Mouse (Mus musculus) kidney, postnatal 14 days (tissue): ENCODE measurements at regions not wholly inside any gene's neighbourhood (a gene's known extent, or its start where the extent isn't known, plus 50 kb on each side); places are given as distances from the start of the nearest gene placed in this dataset.

Source experiments
- DNase-seq: peaks from one replicate; pipeline ENCODE4 v3.0.0; 2022; ENCODE audit warnings: mixed read lengths

DNA sequence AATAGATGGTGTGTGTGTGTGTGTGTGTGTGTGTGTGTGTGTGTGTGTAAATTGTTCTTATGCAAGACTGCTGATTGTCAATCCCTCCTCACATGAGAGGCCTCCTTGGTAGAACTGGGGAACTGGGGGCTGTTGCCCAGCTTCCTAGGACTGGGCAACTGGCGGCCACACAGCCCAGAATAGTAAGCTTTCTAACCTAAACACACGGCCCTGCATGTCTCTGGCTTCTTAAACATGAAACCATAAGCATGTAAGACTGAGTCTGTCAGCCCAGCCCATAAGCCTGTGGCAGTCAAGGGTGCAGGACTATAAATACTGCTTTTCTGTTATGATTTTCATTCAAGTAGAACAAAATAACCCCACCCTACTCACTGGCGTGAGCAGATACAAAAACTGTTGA lies 60.7 kb downstream of the Ifng start:
- DNase-seq: no peak

DNA sequence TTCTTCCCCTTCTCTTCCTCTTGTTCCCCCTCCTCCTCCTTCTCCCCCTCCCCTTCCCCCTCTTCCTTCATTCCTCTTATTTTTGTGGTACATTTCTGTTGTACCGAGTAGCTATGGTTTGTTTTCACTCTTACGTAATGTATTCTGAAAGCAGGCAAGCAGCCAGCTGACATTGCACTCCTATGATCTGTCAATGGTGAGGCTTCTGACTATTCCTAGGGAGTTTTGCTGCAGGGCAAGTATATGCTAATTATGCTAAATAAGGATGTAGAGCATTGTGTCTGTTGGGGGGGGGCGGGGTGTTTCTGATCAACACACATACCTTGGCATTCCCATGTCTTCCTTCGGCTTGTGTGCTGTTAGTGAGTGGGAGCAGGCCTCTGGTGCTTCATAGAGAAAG lies 64.0 kb downstream of the Ifng start:
- DNase-seq: no peak

DNA sequence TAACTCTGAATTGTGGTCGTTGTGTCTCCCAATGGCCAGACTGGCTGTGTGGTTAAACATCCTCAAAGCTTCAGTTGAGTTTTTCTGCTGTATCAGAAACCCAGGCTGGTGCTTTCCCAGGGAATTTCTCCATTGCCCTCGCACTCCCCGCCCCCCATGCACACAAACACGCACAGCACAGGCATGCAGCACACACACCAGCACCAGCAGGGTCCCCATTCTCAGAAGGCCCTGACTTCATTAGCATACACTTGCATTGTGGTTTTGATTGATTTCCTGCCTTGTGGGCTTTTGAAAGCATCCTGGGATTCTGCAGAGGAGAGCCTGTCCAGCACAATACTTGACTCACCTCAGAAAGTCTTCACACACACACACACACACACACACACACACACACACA lies 65.3 kb downstream of the Ifng start:
- no peak for DNase-seq

DNA sequence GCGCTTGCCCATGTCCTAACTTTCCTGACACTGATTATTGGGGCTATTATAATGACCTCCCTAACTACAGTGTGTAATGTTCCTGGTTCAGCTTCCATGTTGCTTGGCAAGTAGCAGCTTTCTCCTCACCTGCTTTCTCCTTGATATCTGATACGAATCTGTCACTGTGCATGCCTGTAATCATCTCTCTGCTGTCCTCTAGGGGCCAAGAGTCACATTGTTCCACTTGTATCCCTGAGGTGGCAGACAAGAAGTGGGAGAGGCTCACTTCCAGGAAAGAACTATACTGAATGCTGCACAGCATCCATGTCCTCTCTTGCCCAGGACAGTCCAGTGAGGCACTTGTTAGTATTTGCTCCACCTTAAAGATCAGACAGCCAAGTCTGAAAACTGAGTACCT lies 66.8 kb downstream of the Ifng start:
- peak; percentile 8 for DNase-seq

DNA sequence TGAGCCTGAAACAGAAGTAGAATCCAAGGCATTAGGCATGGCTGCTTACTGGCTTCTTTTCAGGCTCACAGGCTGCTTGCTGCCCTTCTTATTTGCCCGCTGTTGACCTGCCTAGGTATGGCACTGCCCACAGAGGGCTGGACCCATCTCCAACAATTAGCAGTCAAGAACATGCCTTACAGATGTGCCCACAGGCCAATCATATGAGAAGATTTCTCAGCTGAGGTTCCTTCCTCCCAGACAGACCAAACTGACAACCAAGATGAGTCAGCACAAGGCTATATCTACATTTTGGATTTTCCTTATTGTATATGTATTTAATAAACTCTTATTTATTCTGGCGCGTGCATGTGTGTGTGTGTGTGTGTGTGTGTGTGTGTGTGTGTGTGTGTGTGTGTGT lies 76.0 kb downstream of the Ifng start:
- DNase-seq: no peak

DNA sequence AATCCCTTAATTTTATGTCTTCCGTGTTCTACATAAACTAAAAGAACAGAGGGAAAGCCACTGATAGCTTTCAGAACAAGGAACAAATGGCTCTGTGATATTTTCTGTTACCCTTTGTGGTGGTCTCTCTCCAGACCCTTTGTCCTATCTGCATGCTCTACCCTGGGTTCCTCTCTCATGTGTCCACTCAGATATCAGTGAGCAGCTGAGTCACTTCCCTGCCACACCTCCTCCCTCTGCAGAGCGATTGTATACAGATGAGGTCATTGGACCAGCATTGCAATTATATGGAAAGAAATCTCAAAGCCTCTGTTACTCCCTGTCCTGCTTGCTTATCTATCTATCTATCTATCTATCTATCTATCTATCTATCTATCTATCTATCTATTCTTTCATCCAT lies 77.1 kb downstream of the Ifng start:
- DNase-seq: no peak

DNA sequence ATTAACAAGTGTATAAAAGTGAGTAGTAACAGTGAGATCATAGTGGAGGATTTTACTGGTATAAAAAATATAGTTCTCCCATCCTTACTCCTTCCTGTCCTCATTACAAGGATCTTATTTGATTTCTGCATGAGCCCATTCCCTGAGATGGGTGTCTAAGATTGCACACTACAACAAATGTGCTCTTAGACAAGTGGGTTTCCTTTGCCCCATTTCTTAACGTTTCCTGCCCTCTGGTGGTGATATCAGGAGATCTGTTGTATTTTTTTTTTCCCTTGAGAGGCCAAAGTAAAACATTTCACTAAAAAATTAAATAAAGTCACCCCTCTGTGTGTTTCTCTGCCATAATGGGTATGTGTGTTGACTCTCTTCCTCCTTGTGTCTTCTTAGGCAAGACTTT lies 105.1 kb downstream of the Ifng start:
- no peak for DNase-seq

DNA sequence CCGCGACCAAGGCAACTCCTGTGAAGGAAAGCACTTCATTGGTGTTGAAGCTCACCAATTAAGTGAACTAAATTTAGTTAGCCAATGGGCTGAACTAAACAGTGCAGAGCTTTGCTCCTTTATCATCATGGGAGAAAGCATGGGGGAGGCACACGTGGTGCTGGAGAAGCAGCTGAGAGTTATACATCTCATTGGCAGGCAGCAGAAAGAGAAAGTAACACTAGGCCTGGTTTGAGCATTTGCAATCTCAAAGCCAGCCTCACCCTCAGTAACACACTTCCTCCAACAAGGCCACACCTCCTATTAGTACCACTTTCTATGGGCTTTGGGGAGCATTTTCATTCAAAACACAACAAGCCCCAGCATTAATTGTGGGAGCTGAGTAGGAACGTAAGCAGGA lies 109.4 kb downstream of the Ifng start:
- no peak for DNase-seq

DNA sequence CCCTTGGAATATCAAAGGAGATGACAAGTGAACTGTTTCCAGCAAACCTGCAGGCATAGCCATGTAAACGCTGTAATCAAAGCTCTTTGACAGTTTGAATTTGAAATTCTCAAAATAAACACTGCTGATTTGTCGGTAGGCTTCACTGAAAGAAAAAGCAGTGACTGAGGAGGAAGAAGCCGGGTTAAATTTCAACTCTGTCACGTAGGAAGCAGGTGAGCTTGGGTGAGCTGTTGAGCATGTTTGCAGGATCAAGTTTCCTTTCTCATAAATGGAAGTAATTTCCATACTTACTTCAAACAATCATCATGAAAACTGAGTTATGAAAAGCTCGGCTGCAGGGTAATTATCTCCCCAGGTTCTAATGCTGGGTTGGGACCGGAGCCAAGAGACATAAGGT lies 118.0 kb downstream of the Ifng start:
- DNase-seq: no peak

DNA sequence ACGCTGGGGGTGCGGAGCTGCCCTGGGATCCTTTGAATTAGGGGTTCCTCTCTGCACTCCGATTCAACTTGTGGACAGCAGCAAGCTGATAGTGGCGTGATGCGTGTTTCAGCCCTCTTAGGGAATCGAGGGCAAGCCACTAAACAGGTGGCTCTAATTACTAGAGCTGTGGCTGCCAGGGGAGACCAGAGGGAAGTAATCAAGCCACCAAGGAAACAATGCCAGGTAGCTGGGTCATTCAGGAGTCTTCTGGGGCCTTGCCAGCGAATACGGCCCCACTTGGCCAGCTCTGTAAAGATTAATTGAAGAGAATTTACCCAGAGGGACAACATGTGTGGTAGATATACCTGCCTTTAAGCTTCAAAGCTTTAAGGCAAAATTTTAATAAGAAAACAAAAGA lies 123.2 kb downstream of the Ifng start:
- no peak for DNase-seq

DNA sequence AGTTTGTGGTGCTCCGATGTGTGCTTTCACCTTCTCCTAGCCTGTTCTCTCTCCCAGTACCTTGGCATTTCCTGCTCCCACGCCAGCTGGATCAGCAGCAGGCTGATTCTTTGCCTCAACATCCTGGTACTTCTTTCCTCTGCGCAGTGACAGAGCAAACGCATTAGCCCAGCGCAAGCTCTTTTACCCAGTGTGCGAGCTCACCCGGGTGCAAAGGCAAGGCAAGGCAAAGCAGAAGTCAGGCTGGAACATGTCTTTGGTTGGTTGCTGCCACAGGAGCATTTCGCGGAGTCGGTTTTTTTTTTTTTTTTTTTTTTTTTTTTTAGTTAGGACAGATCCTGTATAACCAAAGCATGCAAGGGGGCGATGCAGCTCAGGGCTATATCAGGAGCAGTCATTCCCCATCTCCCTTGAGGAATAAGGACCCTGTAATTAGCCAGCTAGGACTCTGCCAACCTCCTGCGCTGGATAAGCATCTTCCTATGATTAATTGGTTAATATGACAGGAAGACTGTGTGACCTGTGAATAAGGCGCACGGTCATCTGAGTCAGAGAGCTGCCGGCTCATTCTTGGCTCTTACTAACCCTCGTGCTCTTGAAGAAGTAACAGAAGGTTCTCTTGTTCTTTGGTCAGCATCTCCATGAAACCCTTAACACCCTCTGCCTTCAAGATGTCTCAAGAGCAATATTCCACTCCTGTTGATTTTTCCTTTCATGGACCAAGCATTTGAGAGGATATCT lies 123.9 kb downstream of the Ifng start:
- no peak for DNase-seq

DNA sequence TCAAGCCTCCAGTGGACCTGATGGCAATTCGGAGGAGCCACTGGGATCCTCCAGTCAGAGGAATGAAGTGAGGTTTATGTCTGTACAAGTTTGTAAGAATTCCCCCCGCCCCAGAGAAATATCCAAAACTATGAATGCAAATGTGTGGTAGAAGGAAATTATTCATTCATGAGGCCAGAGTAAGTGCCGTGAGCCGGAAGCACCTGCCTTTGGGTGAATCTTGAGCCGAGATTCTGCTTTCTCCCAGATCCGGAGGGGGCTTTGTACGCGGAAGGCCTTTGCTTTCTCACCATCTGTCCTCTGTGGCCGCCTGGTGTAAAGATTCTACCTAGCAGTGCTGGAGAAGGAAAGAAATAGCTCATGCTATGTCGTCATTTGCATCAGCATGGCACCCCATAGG lies 127.8 kb downstream of the Ifng start:
- DNase-seq: no peak

DNA sequence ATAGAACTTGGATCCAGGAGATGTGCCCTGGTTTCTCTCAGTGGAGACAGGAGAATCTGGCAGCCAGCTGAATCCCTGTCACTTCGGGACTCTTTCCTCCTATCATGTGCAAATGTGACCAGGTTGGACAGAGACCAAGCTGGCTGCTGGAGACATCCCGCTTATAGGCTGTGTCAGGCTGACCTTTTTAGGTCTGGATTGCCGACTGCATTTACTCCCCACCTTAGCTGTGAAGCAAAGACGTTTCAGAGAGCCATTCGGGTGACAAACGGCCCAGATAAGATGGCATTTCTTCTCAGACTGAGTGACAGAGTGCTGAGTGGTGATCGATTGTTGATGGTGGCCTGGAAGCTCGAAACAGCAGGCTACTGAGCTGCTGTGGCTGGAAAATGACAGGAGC lies 128.6 kb downstream of the Ifng start:
- no peak for DNase-seq

DNA sequence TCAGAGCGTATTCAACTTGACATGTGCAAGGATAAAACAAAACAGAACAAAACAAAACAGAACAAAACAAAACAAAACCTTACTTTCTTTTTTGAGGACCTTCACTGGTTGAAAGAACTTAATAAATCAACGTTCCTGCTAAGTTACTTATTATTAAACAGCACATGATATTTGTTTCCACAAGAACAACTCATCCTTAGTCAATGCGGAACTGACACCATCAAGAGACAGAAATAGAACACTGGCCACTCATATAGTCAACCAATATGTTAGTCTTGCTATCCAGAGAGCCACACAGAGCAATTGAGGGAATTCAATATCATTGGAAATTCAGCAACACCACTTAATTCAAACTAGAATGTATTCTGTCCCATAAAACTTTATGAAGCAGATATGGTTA lies 132.4 kb downstream of the Ifng start:
- DNase-seq: no peak

DNA sequence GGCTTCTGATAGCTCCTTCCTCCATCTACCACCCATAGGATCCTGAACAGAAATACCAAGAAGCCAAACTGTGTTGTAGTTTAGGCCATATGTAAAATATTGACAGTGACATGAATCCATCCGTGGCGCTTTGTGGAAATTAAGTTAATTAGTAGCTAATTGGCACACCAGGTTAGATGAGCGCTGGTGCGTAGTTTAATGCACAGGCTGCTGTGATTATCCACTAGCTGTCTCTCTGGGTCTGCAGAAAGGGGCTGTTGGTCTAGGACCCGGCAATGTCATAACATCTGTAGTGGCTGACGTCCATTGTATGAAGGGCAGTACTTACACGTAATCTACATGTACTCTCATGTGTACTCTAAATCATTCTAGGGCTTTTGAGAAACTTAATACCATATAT lies 134.7 kb downstream of the Ifng start:
- no peak for DNase-seq

DNA sequence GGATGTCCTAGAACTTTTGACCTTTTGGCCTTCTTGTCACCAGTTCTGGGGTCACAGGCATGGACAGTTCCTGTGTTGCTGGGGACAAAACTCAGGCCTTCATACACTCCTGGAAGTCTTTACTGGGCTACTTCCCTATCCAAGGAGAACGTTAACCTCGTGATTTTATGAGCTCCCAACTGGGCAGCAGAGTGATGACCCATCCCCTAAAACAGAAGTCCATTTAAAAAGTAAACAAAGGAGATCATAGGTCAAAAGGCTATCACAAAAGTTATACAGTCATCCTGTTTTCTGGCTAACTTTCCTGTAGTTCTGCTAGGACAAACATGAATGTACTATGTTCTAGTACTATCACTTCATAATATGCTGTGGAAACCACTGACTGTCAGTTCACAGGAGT lies 140.5 kb downstream of the Ifng start:
- no peak for DNase-seq

DNA sequence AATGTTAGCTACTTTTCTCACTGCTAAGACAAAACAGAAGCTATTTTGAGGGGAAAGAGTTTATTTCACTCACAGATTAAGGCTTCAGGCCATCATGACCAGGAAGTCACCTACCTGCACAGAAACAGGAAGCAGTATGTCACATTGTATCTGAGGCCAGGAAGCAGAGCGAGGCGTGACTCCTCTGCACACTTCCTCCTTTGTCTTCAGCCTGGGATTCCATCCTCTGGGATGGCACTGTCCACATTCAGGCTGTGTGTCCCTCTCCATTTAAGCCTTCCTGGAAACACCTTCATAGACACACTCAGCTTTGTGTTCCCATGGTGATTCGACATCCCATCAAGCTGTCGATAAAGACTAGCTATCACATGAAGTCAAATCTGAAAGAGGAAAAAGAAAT lies 145.0 kb downstream of the Ifng start:
- no peak for DNase-seq

DNA sequence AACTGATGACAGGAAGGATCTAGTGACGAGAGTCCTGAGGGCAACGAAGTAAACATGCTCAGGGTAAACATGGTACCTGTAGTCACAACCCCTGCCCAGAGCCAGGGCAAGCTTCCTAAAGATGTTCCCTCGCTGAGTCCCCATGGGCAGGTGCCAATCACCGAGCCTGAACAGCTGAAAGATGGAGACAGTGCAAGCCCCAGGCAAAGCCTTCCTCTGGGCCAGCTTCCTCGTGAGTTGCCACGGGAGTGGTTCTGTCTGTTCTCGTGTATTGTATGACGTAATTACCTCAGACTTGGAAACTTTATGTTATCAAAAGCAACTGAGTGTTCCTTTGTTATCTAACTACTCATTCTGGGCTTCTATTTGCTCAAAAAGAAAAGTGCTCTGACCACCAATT lies 147.4 kb downstream of the Ifng start:
- no peak for DNase-seq

DNA sequence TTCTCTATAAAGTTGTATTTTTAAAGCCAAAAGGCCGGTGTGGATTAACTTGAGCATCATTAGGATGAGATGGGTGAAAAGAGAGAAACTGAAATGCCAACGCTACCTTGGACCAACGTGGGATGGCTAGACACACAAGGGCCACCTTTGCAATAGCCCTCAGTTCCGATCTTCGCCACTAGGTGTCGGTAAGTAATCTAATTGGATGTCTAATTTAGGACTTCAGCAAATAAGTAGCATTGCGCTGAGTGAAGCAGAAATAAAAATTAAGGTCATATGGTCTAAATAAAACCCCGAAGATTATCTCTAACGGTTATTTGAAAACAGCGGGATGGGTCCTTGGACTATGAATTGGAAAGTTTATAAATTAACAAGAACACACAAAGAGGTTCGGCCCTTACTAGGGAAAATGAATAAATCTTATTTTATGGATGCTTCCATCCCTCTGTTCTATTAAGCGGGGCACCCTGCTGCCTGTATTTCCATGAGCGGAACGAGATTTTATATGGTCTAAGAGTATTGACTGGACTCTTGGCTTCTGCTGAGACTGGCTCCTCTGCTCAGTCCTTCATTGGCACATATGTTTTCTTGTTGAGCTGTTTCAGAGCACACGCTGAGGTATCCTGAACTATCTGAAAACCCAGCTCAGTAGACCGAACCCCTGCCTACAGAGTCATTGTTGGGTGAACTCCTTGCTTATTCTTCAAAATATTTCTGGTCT lies 152.0 kb downstream of the Ifng start:
- peak; percentile 89 for DNase-seq

DNA sequence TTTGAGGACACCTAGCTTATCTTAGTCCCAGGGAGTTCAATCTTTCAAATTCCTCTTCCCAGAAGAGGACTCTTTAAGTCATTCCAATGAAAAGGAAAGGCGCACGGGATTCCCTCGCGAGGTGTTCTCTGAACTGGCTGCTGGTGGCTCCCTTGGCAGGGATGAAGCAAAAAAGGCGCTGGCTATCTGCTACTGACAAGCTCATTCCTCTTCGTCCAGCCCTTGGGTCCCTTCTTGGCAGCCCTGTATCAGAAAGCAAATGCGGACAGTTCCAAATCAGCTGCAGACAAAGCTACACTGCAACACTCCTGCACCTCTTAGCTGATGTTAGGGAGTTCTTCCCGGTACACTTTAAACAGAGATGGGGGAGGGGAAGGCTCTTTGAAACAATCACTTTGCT lies 155.4 kb downstream of the Ifng start:
- no peak for DNase-seq

DNA sequence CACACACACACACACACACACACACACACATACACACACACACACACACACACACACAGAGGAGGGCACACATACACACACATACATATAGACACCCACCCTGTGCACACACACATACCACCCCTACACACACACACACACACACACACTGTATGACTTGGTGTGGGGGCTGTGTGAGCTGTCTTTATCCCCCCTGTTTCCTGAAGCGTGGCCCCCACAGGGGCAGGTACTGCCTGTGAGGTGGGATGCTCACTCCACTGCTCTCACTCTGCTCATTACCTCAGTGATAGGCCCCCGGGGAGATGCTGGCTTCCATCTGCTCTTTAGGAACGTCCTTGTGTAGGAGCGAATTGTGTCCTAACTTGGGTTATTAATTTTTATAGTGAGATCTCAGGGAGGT lies 157.7 kb downstream of the Ifng start:
- no peak for DNase-seq

DNA sequence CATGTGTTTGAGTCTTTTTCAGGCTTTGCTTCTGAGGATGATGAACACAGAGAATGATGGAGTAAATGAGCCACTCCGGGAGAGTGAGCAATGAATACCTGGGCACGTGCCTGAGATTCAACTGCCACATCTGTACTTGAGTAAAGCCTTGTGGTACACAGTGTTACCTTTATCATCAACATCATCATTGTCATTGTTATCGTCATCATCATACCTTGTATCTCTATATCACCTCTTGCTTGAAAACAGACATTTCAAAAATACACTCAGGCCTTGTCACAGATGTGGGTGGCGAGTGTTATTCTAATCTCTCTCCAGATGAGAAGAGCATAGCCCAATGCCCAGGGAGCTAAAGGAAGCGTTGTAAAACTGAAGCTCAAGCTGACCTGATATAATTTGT lies 158.4 kb downstream of the Ifng start:
- DNase-seq: no peak

DNA sequence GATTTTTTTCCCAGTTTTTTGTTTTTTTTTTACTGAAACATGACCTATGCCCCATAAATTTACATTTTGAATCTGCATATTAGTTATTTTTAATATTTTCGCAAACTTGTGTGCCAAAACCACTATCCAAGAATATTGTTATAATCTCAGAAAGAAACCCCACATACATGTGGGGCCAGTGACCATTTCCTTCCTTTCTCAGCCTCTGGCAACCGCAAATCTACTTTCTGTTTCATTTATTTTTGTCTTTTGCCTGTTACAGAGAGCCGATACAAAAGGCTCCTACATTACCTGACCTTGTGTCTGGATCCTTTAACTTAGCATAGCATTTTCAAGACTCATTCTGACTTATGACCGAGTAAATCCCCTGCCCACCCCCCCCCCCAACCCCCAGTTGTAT lies 158.8 kb downstream of the Ifng start:
- no peak for DNase-seq

DNA sequence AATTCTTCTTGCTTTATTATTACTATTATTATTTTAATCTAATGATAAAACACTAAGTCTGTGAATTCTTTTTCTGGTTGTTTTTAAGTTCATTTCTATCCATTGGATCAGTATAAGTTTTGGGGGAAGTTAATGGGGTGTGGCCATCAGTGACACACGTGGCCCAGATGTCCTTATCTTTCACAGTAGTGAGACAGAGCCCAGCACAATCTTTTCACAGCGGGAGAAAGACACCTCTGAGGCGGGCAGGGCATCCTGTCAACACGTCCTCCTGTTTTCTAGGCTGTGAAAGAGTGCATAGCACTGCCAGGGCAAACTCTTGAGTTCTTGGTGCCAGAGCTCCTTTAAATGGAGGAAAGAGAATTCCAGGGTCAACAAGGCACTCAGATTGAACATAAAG lies 162.1 kb downstream of the Ifng start:
- no peak for DNase-seq

DNA sequence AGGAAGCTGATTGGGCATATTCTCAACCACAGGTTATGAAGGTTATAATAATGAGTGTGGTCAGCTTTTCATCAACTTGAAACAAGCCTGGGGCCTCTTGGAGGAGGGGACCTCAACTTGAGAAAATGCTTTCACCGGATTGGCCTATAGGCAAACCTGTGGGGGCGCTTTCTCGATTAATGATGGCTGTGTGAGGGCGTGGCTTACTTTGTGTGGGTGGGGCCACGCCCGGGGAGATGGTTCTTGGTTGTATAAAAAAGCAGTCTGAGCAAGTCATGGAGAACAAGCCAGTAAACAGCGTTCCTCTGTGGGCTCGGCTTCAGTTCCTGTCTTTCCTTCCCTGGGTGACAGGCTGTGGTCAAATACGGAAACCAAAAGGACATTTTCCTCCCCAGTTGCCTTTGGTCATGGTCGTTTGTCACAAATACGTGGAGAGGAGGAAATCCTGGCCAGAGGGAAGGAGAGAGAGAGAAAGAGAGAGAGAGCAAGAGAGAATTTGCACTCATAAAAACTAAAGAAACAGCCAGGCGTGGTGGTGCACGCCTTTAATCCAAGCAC lies 163.1 kb downstream of the Ifng start:
- DNase-seq: no peak
